Mouse (Mus musculus): ENCODE data around the gene Kctd12. TPM values are rescaled to one million over a fixed set of nuclear protein-coding genes. Genes with fewer than 3 reads are reported as not detected.
A peak's percentile ranks its signal among the peaks of the same experiment; 100 is the strongest.

Kctd12 gene
- total and polyA plus RNA-seq, 2 experiments from 2014 or later, result 6.4 to 28.2 TPM

- TF ChIP-seq EP300 (IDR thresholded peaks at IDR 0.05; ENCODE audit: low read depth) (no peak), CTCF (IDR thresholded peaks at IDR 0.05; ENCODE audit: low read depth) (no peak)
- 55% methylated on average over 4 of the region's 4 CpGs for WGBS
- DNase-seq (ENCODE audit: low spot score) (no peak), ATAC-seq (ENCODE audit: insufficient read depth, low read depth) (no peak)
- H3K4me2 ChIP-seq (ENCODE audit: low read depth, low read length), result no peak overlapping the region
- no peaks in the 10 kb centered on the region for H3K36me3 ChIP-seq (replicated peaks; ENCODE audit: control insufficient read depth, insufficient read depth, low read length)
- H3K27me3 ChIP-seq (ENCODE audit: control insufficient read depth, insufficient read depth, low read length), result no peaks in the 10 kb centered on the region
- no peak overlapping the region for H3K27ac ChIP-seq (ENCODE audit: low read depth)
- H3K9me3 ChIP-seq (replicated peaks; ENCODE audit: control insufficient read depth, low read length), result no peaks in the 10 kb centered on the region
- no peaks in the 10 kb centered on the region for H3K4me1 ChIP-seq (ENCODE audit: control insufficient read depth, insufficient read depth)
- H3K9ac ChIP-seq (replicated peaks; ENCODE audit: low read depth, low read length), result no peak overlapping the region
- no peak overlapping the region for H3K4me3 ChIP-seq (ENCODE audit: low read depth, low read length)
Measured at GRCm38 (mm10) chr14:102989254-102989653, 6.8 kb upstream of the Kctd12 start.

GRCm38 (mm10) chr14:102987626-102988025, 5.2 kb upstream of the Kctd12 start:
- Histone ChIP-seq H3K27me3 (ENCODE audit: control insufficient read depth, insufficient read depth, low read length) (no peaks in the 10 kb centered on the region), H3K27ac (ENCODE audit: low read depth) (no peak overlapping the region), H3K4me2 (ENCODE audit: low read depth, low read length) (no peak overlapping the region), H3K9me3 (replicated peaks; ENCODE audit: control insufficient read depth, low read length) (no peaks in the 10 kb centered on the region), H3K4me3 (ENCODE audit: low read depth, low read length) (no peak overlapping the region), H3K36me3 (replicated peaks; ENCODE audit: control insufficient read depth, insufficient read depth, low read length) (no peaks in the 10 kb centered on the region), H3K9ac (replicated peaks; ENCODE audit: low read depth, low read length) (no peak overlapping the region), H3K4me1 (ENCODE audit: control insufficient read depth, insufficient read depth) (no peaks in the 10 kb centered on the region)
- WGBS, result 88% methylated on average over 5 of the region's 5 CpGs
- no peak for DNase-seq (ENCODE audit: low spot score)
- no peak for ATAC-seq (ENCODE audit: insufficient read depth, low read depth)
- TF ChIP-seq EP300 (IDR thresholded peaks at IDR 0.05; ENCODE audit: low read depth), result no peak
- no peak for TF ChIP-seq CTCF (IDR thresholded peaks at IDR 0.05; ENCODE audit: low read depth)

- Histone ChIP-seq H3K27me3 (ENCODE audit: control insufficient read depth, insufficient read depth, low read length) (no peaks in the 10 kb centered on the region), H3K9me3 (replicated peaks; ENCODE audit: control insufficient read depth, low read length) (no peaks in the 10 kb centered on the region), H3K4me3 (ENCODE audit: low read depth, low read length) (no peak overlapping the region), H3K4me2 (ENCODE audit: low read depth, low read length) (peak overlapping the region; percentile 96; the same call in 1 of the 2 replicates), H3K27ac (ENCODE audit: low read depth) (no peak overlapping the region), H3K9ac (replicated peaks; ENCODE audit: low read depth, low read length) (no peak overlapping the region), H3K4me1 (ENCODE audit: control insufficient read depth, insufficient read depth) (peaks cover 4% of the 10 kb centered on the region; the same call in 1 of the 2 replicates), H3K36me3 (replicated peaks; ENCODE audit: control insufficient read depth, insufficient read depth, low read length) (no peaks in the 10 kb centered on the region)
- no peak for DNase-seq (ENCODE audit: low spot score)
- no peak for TF ChIP-seq CTCF (IDR thresholded peaks at IDR 0.05; ENCODE audit: low read depth)
- TF ChIP-seq EP300 (IDR thresholded peaks at IDR 0.05; ENCODE audit: low read depth), result no peak
- ATAC-seq (ENCODE audit: insufficient read depth, low read depth), result no peak
- WGBS, result 65% methylated on average over 8 of the region's 8 CpGs
Measured at GRCm38 (mm10) chr14:102983686-102984085, 1.2 kb upstream of the Kctd12 start.

- Histone ChIP-seq H3K27ac (ENCODE audit: low read depth) (peak overlapping the region; percentile 89), H3K27me3 (ENCODE audit: control insufficient read depth, insufficient read depth, low read length) (no peaks in the 10 kb centered on the region), H3K36me3 (replicated peaks; ENCODE audit: control insufficient read depth, insufficient read depth, low read length) (no peaks in the 10 kb centered on the region), H3K4me3 (ENCODE audit: low read depth, low read length) (peak overlapping the region; percentile 59), H3K9me3 (replicated peaks; ENCODE audit: control insufficient read depth, low read length) (no peaks in the 10 kb centered on the region), H3K4me2 (ENCODE audit: low read depth, low read length) (peak overlapping the region; percentile 96), H3K4me1 (ENCODE audit: control insufficient read depth, insufficient read depth) (peaks cover 4% of the 10 kb centered on the region; the same call in 1 of the 2 replicates), H3K9ac (replicated peaks; ENCODE audit: low read depth, low read length) (peak overlapping the region; percentile 67)
- 0% methylated on average over 57 of the region's 76 CpGs for WGBS
- DNase-seq (ENCODE audit: low spot score), result peak; percentile 36
- no peak for TF ChIP-seq CTCF (IDR thresholded peaks at IDR 0.05; ENCODE audit: low read depth)
- TF ChIP-seq EP300 (IDR thresholded peaks at IDR 0.05; ENCODE audit: low read depth), result no peak
- peak; percentile 18 for ATAC-seq (ENCODE audit: insufficient read depth, low read depth)
Measured at GRCm38 (mm10) chr14:102982016-102982626, 316 bp downstream of the Kctd12 start.

GRCm38 (mm10) chr14:102981441-102982015, 909 bp downstream of the Kctd12 start:
- Histone ChIP-seq H3K36me3 (replicated peaks; ENCODE audit: control insufficient read depth, insufficient read depth, low read length) (no peaks in the 10 kb centered on the region), H3K27ac (ENCODE audit: low read depth) (peak overlapping the region; percentile 89), H3K9ac (replicated peaks; ENCODE audit: low read depth, low read length) (peak overlapping the region; percentile 67), H3K4me2 (ENCODE audit: low read depth, low read length) (peak overlapping the region; percentile 96), H3K4me3 (ENCODE audit: low read depth, low read length) (peak overlapping the region; percentile 59), H3K4me1 (ENCODE audit: control insufficient read depth, insufficient read depth) (peaks cover 4% of the 10 kb centered on the region; the same call in 1 of the 2 replicates), H3K9me3 (replicated peaks; ENCODE audit: control insufficient read depth, low read length) (no peaks in the 10 kb centered on the region), H3K27me3 (ENCODE audit: control insufficient read depth, insufficient read depth, low read length) (no peaks in the 10 kb centered on the region)
- ATAC-seq (ENCODE audit: insufficient read depth, low read depth) (peak; percentile 34), DNase-seq (ENCODE audit: low spot score) (peak; percentile 35)
- TF ChIP-seq EP300 (IDR thresholded peaks at IDR 0.05; ENCODE audit: low read depth) (no peak), CTCF (IDR thresholded peaks at IDR 0.05; ENCODE audit: low read depth) (peak; percentile 49)
- WGBS, result under 1% methylated on average over 57 of the region's 62 CpGs

All from heart, postnatal 0 days (tissue).